Mouse (Mus musculus) left cerebral cortex, adult 2 months (tissue): ENCODE data around the gene Syn3. TPM values are rescaled to one million over a fixed set of nuclear protein-coding genes. Genes with fewer than 3 reads are reported as not detected.

ENCODE experiments used
- DNase-seq, 2 experiments: peaks; one replicate each; pipeline ENCODE4 v3.0.0; 2021 to 2022; ENCODE audit warnings: low spot score in 2 of 2, mixed read lengths in 1 of 2; ENCODE audit errors: extremely low spot score in 1 of 2
- H3K27ac ChIP-seq: fragments of 200-600 bp; 2 replicates; pipeline ENCODE4 v1.8.1; 2022
- H3K4me3 ChIP-seq: fragments of 200-600 bp; 2 replicates; pipeline ENCODE4 v1.8.1; 2022
- CTCF ChIP-seq: fragments of 200-600 bp; IDR thresholded peaks from 2 replicates; pipeline ENCODE4 v1.8.1; 2022; ENCODE audit warnings: antibody characterized with exemption, mild to moderate bottlenecking, moderate library complexity
- intact Hi-C: fragments of 180-260 bp; cut with DNase I; formaldehyde crosslinking; loops from one replicate; pipeline ENCODE4 v1.15.1; 2025
- total RNA-seq, 2 experiments: library from RNA; stranded (reverse); gene quantifications; 2 replicates each; pipeline ENCODE4 v1.2.3; 2021

The Syn3 gene
- total RNA-seq, 2 experiments from 2014 or later: 29.9 to 30.8 TPM

DNA sequence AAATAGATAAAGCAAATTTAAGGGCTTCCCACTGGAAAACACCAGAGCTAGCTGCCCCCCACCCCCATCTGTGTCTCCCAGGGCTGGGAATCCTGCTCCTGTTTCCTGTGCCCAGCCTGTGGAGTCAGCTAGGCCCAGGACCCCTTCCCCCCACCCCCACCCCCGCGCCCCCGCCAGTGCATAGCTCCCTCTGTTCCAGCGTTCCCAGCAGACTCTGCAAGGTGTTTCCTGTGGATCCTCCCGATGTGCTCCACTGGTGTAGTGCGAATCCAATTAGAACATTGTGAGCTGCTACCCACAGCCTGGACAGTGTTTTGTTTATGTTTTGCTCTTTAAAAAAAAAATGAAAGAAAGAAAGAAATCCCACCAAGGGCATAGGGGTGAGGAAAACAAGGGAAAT lies 173.4 kb downstream of the Syn3 start:
- no peak overlapping the region for H3K4me3 ChIP-seq
- intact Hi-C loops: no loop called here
- no peak for DNase-seq
- TF ChIP-seq CTCF: no peak
- H3K27ac ChIP-seq: no peak overlapping the region

DNA sequence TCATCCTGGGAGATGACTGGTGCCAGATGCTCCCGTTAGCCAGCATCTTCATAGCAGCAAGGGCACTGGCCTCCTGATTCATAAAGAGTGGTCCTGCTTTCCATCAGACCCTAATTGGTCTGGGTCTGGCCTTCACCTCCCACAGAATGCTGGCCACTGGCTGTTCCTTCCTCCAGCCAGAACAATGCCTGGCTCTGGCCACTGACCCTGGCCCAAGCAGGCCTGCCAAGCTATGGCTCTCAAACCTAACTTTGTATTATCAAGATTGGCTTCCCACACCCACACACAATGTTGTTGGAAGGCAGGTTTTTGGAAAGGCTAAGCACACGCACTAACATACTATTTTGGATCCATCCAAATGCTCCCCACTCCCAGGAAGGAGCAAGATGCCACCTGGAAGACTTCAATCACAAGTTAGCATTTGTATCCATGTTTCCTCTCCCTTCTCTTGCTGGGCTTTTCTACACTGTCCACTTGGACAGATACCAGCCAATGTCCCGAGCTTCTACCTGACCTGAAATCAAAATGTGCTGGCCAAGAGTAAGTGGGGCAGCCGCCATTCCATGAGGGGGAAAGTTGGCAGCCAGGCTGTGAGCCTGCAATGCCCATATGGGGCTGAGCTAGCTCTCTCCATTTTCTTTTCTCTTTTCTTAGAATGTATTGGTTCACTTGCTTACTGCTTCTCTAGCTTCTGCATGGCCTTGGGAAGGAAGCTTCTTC lies 175.3 kb downstream of the Syn3 start:
- H3K4me3 ChIP-seq: no peak overlapping the region
- DNase-seq: no peak
- intact Hi-C loops: no loop called here
- no peak for TF ChIP-seq CTCF
- peak overlapping the region; percentile 44 for H3K27ac ChIP-seq

DNA sequence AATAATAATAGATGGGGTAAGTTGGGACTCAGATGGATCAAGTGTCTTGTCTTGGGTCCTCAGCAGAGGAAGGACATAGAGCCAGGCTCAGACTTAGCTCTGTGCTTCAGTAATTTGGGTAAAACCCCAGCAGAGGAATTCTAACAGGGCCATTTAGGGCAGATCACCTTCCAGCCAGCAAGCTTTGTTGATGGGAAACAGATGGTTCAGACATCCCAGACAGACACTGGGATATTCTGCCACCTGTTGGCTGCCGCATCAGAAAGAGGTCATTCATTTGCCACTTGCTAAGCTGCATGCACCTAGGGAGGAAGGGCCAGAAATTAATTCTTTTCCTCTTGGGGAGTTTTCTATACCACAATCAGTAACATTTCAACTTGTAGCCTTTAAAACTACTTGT lies 176.7 kb downstream of the Syn3 start:
- intact Hi-C loops: no loop called here
- H3K27ac ChIP-seq: no peak overlapping the region
- DNase-seq: no peak
- H3K4me3 ChIP-seq: no peak overlapping the region
- no peak for TF ChIP-seq CTCF

DNA sequence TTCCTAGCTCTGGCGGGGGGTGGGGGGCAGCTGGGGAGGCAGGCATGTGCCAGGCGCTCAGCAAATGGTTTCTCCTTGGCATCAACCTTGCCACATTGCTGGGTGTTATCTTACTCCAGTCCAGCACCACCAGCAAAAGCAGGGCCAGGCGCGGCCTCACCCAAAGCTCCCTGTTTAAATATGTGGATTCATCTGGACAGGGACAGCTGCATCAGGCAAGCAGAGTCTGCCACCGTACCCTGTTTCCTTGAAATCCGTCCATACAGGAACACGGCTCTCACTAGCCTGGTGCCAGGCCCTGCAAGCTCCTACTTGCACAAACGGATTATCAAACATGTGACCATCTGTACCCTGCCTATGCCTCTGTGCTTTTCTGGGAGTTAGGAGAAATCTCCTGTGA lies 177.5 kb downstream of the Syn3 start:
- TF ChIP-seq CTCF: no peak
- intact Hi-C loops: no loop called here
- Histone ChIP-seq H3K4me3 (no peak overlapping the region), H3K27ac (no peak overlapping the region)
- DNase-seq: no peak

DNA sequence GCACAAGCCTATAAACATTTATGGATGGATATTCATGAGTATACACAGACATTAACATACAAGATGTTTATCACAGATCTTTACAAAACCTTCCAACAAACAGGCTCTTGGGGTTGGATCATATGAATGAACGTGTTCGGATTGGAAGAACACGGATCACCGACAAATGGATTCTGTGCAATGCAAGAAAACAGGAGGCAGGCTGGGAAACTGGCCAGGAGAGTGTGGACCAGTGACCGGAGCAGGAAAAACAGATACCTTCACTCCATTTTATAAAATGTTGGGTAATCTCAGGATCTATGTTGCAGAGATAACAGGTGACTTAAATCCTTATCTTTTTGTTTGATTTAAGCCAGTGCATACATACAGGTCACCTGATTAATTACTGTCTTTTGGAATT lies 178.5 kb downstream of the Syn3 start:
- intact Hi-C loops: no loop called here
- H3K4me3 ChIP-seq: no peak overlapping the region
- DNase-seq: no peak
- TF ChIP-seq CTCF: no peak
- no peak overlapping the region for H3K27ac ChIP-seq

DNA sequence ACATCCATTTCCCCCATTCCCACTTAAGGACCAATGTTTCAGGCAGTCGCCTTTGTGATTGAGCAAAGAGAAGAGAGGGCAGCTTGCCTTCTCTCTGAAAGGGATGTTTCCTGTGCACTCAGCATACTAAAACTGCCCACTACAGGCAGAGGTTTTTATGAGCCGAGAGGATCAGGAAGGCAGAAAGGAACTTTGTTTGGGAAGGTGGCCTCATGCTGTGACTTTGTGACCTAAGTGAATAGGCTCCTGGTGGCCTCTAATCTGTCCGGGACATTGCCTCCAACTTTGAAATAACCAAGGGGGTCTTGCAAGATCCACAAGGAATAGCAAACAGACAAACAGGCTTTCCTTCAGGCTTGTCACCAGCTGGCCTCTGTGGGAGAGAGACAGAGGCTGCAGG lies 179.2 kb downstream of the Syn3 start:
- intact Hi-C loops: no loop called here
- no peak overlapping the region for H3K27ac ChIP-seq
- no peak for TF ChIP-seq CTCF
- H3K4me3 ChIP-seq: no peak overlapping the region
- DNase-seq: no peak

DNA sequence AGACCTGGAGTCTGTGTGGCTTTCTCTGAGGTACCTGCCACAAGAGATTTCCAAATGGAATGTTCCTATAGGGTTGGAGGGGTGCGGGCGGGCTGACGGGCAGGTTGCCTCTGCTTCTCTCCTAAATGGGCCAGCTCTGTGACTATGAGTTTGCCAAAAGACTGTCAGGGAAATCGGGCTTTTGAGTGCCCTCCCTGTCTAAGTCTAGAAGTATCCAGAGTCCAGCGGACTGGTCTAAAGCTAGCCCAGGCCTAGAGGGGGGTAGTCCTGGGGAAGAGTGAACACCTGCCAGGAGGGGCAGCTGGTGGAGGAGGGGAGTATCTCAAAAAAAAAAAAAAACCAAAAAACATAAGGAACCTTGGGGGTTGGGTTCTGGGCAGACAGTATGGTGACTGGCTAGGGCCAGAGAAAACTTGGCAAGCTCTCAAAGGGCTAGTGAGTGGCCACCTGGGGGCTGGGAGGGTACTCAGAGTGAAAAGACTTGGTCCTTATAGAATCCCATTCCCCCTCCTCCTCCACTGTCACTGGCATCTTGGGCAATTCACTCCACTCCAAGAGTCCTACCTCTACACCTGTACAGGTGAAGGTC lies 180.1 kb downstream of the Syn3 start:
- no peak overlapping the region for H3K27ac ChIP-seq
- intact Hi-C loops: no loop called here
- no peak for TF ChIP-seq CTCF
- H3K4me3 ChIP-seq: no peak overlapping the region
- no peak for DNase-seq

DNA sequence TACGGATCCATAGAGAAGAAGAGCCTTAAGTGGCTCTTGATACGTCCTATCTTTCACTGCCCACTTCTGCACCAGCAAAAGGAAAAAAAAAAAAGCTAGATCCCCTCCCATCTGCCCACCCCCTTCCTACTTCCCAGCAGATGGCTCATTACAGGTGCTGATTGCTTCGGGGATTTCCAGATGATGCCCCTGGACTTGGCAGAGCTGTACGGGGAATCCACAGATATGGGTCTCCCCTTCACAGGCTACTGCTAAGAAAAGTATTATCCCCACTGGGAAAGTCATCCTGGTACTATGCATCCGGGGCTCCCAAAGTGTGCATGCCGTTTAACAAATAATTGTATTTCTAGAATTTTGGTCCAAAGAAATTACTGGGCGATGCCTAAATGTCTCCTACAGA lies 181.1 kb downstream of the Syn3 start:
- Histone ChIP-seq H3K27ac (no peak overlapping the region), H3K4me3 (no peak overlapping the region)
- DNase-seq: no peak
- no peak for TF ChIP-seq CTCF
- intact Hi-C loops: no loop called here

DNA sequence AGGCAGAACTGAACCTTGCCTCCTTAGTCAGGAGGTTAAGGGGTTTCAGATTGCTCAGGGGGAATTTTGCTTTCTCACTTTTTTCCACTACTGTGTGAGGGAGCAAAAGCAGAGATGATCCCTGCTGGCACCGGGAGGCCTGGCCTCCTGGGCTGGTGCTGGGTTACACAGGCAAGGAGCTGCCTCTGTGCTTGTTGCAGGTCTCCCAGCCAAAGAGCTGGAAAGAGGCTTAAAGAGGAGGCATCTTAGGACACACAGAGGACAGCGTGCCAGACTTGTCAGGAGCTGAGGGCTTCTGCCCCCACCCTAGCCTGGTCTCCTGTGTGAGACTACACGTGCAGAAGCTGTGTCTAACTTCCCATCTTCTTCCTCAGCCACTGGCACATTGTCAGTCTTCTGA lies 183.2 kb downstream of the Syn3 start:
- no peak for DNase-seq
- Histone ChIP-seq H3K4me3 (no peak overlapping the region), H3K27ac (no peak overlapping the region)
- intact Hi-C loops: no loop called here
- TF ChIP-seq CTCF: no peak

DNA sequence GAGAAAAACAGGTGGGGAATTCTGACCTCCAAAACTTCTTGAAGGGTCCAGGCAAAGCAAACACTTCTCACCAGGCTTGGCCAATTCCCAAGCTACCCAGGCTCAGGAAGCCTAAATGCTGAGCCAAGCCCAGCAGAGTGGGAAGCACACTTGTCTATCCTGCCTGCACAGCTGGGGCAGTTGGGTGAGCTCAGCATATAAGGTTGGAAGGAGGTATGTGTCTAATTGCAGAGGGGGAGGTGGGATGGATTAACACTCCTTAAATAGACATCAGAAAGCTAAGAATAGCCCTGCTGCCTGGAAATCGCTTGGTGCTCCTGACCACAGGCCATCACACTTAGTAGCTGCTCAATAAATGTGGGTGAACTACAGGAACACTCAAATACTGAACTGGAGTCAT lies 185.2 kb downstream of the Syn3 start:
- TF ChIP-seq CTCF: no peak
- Histone ChIP-seq H3K27ac (no peak overlapping the region), H3K4me3 (no peak overlapping the region)
- intact Hi-C loops: no loop called here
- no peak for DNase-seq

DNA sequence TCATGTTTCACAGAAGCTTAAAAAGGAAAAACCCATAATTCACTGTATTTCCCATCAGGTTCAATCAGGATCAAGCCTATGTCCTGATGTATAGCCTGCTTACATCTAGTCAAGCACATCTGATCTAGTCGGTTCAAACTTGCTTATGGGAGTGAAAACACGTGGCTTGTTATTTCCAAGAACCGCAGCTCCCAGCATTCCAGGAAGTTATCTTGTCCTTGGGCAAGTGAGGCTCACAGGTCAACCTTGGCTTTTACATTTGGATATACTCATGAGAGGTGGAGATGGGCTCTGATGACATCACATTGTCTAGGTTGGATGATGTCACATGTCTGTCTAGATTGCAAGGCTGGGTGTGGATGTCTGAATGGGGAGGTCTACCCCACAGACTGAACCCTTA lies 185.7 kb downstream of the Syn3 start:
- intact Hi-C loops: no loop called here
- TF ChIP-seq CTCF: no peak
- H3K4me3 ChIP-seq: no peak overlapping the region
- no peak overlapping the region for H3K27ac ChIP-seq
- no peak for DNase-seq

DNA sequence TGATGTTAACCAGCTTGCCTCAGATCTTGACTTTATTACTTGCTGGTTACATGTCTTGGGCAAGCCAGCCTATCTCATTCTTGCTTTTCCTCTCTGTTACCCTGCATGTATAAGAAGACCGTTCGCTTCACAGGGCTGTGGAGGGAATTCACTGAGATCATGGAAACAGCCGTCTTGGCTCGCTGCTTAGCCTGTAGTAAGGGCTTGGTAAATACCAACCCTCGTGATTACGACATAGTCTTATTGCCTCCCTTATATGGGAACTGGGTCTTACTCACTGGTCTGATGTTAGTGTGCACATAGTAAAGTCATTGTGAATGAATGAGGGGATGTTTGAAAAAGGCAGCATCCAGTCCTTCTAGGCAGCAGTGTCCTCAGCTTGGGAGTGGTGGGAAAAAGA lies 188.2 kb downstream of the Syn3 start:
- no peak overlapping the region for H3K4me3 ChIP-seq
- no peak for DNase-seq
- no peak overlapping the region for H3K27ac ChIP-seq
- no peak for TF ChIP-seq CTCF
- intact Hi-C loops: no loop called here

DNA sequence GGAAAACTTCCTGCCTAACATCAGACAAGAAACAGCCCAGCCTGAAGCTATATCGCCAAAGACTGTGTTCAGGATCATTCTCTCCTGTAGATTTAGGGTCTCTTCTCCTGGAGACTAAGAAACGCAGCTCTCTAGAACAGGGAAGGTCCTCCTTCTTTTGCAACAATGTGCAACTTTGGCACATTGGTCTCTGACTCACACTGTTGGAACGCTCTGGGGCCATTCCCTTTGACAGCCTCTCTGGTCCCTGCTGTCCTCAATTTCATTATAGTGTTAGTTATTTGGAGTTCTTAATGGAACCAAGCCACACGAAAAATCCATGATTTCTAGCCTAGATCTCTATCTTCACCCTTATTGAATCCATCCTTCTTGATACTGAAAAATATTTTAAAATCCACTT lies 191.5 kb downstream of the Syn3 start:
- no peak for DNase-seq
- intact Hi-C loops: no loop called here
- Histone ChIP-seq H3K4me3 (no peak overlapping the region), H3K27ac (no peak overlapping the region)
- TF ChIP-seq CTCF: no peak
